ENCODE assay signal across 9 mouse cellular contexts in genomic region chr13:43558357-43558756, GRCm38 (mm10). TPM values are rescaled to one million over a fixed set of nuclear protein-coding genes. Genes with fewer than 3 reads are reported as not detected.
DNase-seq lines count a peak whose midpoint lies in the region; ATAC-seq and TF ChIP-seq lines count a peak whose summit lies in the region.
"Had no signal": no experiment of that assay in that cellular context is flagged by ENCODE, and none has a peak within 500 bp of the region (broad histone marks: within the 10 kb centered on the region; RNA-seq: fewer than 3 reads in every experiment).

No protein-coding gene starts in this region.

- no peak for TF ChIP-seq CTCF in left cerebral cortex, adult 2 months (IDR thresholded peaks at IDR 0.05)
- TF ChIP-seq CTCF in intestine, postnatal 0 days (IDR thresholded peaks at IDR 0.05; ENCODE audit: low read depth): no peak

- intact Hi-C loops in left cerebral cortex, adult 2 months (cut with DNase I): loop anchor here (5.0 kb wide), 1 partner anchor 386 kb away; the partner anchor contains the start of gene Tbc1d7

- no peak for ATAC-seq in embryonic facial prominence, embryonic 12.5 days (ENCODE audit: insufficient number of reproducible peaks, insufficient read depth, low FRiP score, low TSS enrichment)
- ATAC-seq in intestine, postnatal 0 days: no peak
- no peak for ATAC-seq in erythroblast, adult 5-6 weeks (replicated peaks; ENCODE audit: low FRiP score, poor library complexity, severe bottlenecking)

- peak overlapping the region; percentile 94; the same call in 1 of the 2 replicates for H3K4me2 ChIP-seq in embryonic facial prominence, embryonic 12.5 days (replicated peaks)
- peak overlapping the region; percentile 94 for H3K4me2 ChIP-seq in intestine, postnatal 0 days (replicated peaks; ENCODE audit: low read depth)
- peak overlapping the region; percentile 84 for H3K4me2 ChIP-seq in myocyte (ENCODE audit: low read depth)

- no peaks in the 10 kb centered on the region for H3K9me3 ChIP-seq in embryonic facial prominence, embryonic 12.5 days
- no peaks in the 10 kb centered on the region for H3K9me3 ChIP-seq in embryonic facial prominence, embryonic 10.5 days
- H3K9me3 ChIP-seq in intestine, postnatal 0 days (ENCODE audit: control insufficient read depth): no peaks in the 10 kb centered on the region

- peaks cover 12% of the 10 kb centered on the region for H3K79me2 ChIP-seq in myocyte (ENCODE audit: control insufficient read depth, insufficient read depth)

- H3K9ac ChIP-seq in embryonic facial prominence, embryonic 12.5 days: no peak overlapping the region
- no peak overlapping the region for H3K9ac ChIP-seq in intestine, postnatal 0 days (ENCODE audit: low read depth, low read length)

- no peak for TF ChIP-seq POLR2A in myocyte (IDR thresholded peaks at IDR 0.05; ENCODE audit: insufficient read length, low read depth)

- WGBS in embryonic facial prominence, embryonic 12.5 days: 89% methylated on average over 6 of the region's 6 CpGs
- whole genome bisulfite sequencing in embryonic facial prominence, embryonic 10.5 days: 89% methylated on average over 6 of the region's 6 CpGs
- 65% methylated on average over 6 of the region's 6 CpGs for WGBS in intestine, postnatal 0 days

- H3K36me3 ChIP-seq in embryonic facial prominence, embryonic 12.5 days: peaks cover 15% of the 10 kb centered on the region; the same call in 1 of the 2 replicates
- peaks cover 19% of the 10 kb centered on the region for H3K36me3 ChIP-seq in embryonic facial prominence, embryonic 10.5 days (replicated peaks)
- no peaks in the 10 kb centered on the region; the same call in 1 of the 2 replicates for H3K36me3 ChIP-seq in intestine, postnatal 0 days (ENCODE audit: control insufficient read depth, insufficient read depth)
- no peaks in the 10 kb centered on the region for H3K36me3 ChIP-seq in myocyte (ENCODE audit: control insufficient read depth, insufficient read depth)

- H3K4me1 ChIP-seq in embryonic facial prominence, embryonic 12.5 days: peaks cover 14% of the 10 kb centered on the region
- peaks cover 33% of the 10 kb centered on the region for H3K4me1 ChIP-seq in embryonic facial prominence, embryonic 10.5 days
- H3K4me1 ChIP-seq in intestine, postnatal 0 days (replicated peaks; ENCODE audit: control insufficient read depth, insufficient read depth, low read length): peaks cover 6% of the 10 kb centered on the region; the same call in 1 of the 2 replicates

- H3K27ac ChIP-seq in embryonic facial prominence, embryonic 12.5 days: no peak overlapping the region
- no peak overlapping the region for H3K27ac ChIP-seq in embryonic facial prominence, embryonic 10.5 days (replicated peaks)
- no peak overlapping the region for H3K27ac ChIP-seq in left cerebral cortex, adult 2 months
- no peak overlapping the region for H3K27ac ChIP-seq in intestine, postnatal 0 days (ENCODE audit: low read depth, low read length)

- H3ac ChIP-seq in myocyte (ENCODE audit: control insufficient read depth, insufficient read length): no peak overlapping the region

- no peaks in the 10 kb centered on the region for H3K27me3 ChIP-seq in embryonic facial prominence, embryonic 12.5 days
- peaks cover 38% of the 10 kb centered on the region for H3K27me3 ChIP-seq in embryonic facial prominence, embryonic 10.5 days (replicated peaks; ENCODE audit: low read depth, poor library complexity, severe bottlenecking)
- H3K27me3 ChIP-seq in intestine, postnatal 0 days (replicated peaks; ENCODE audit: control insufficient read depth, insufficient read depth, low read length): no peaks in the 10 kb centered on the region
- no peaks in the 10 kb centered on the region for H3K27me3 ChIP-seq in myocyte (ENCODE audit: control insufficient read depth, insufficient read depth, insufficient read length)

- DNase-seq in embryonic facial prominence, embryonic 10.5 days (ENCODE audit: low spot score): no peak
- DNase-seq in left cerebral cortex, adult 2 months (ENCODE audit: extremely low spot score in 1 of 2, low spot score in 2 of 2): no peak
- DNase-seq in left cerebral cortex, adult 11 months (ENCODE audit: low spot score): no peak
- DNase-seq in Muller cell, postnatal 12 days (ENCODE audit: inconsistent ontology term): no peak
- DNase-seq: cerebellum, postnatal 10 days had no signal

- no peak overlapping the region for H3K4me3 ChIP-seq in embryonic facial prominence, embryonic 12.5 days
- no peak overlapping the region; the same call in 1 of the 2 replicates for H3K4me3 ChIP-seq in embryonic facial prominence, embryonic 10.5 days
- H3K4me3 ChIP-seq in left cerebral cortex, adult 2 months: peak overlapping the region; percentile 71
- H3K4me3 ChIP-seq in intestine, postnatal 0 days (ENCODE audit: low read depth, low read length): no peak overlapping the region
- no peak overlapping the region for H3K4me3 ChIP-seq in myocyte

TF ChIP-seq in myocyte, 11 proteins besides CTCF, POLR2A, EP300 and RAD21:
- TF ChIP-seq USF1 (IDR thresholded peaks at IDR 0.05; ENCODE audit: low read depth) (no peak), TCF12 (IDR thresholded peaks at IDR 0.05; ENCODE audit: insufficient read depth, poor library complexity, severe bottlenecking) (no peak), SRF (IDR thresholded peaks at IDR 0.05; ENCODE audit: control insufficient read depth, insufficient read length, low read depth) (no peak), TCF3 (IDR thresholded peaks at IDR 0.05; ENCODE audit: insufficient read length, low read depth) (no peak), MYOD1 (IDR thresholded peaks at IDR 0.05; ENCODE audit: control insufficient read depth in 1 of 3, insufficient read length in 2 of 3, low read depth in 2 of 3) (no peak), CEBPB (IDR thresholded peaks at IDR 0.05; ENCODE audit: insufficient read depth, poor library complexity, severe bottlenecking) (no peak)

RNA-seq across cellular contexts. Expression of gene Mcur1, which starts 1.6 kb away (rescaled TPM):
- polyA plus RNA-seq in embryonic facial prominence, embryonic 12.5 days (2016; fragmentation: Nextera tagmentation; extraction: Ambion mirVana): 13.5 and 15.0 TPM in 2 replicates
- polyA plus RNA-seq in embryonic facial prominence, embryonic 10.5 days (2016; fragmentation: Nextera tagmentation; extraction: Ambion mirVana): 9.5 and 10.1 TPM in 2 replicates
- 10 to 100 TPM; 15.8 to 17.8 TPM for total RNA-seq in left cerebral cortex, adult 2 months (2021)
- 15.4 TPM in 2 replicates for polyA plus RNA-seq in intestine, postnatal 0 days (2015; fragmentation: Nextera tagmentation; extraction: Ambion mirVana)
- 5.7 TPM for polyA plus RNA-seq in myocyte (2012; fragmentation: generic; extraction: Trizol)
- 3.8 and 7.5 TPM in 2 replicates for total RNA-seq in erythroblast, adult 5-6 weeks (2015; ENCODE audit: low replicate concordance)
- 3.0 and 9.2 TPM in 2 replicates for total RNA-seq in erythroblast, adult 5-6 weeks (2017; ENCODE audit: low replicate concordance)

RNA-seq across cellular contexts. Expression of gene Rnf182, which starts 57.2 kb away (rescaled TPM):
- 11.6 and 12.0 TPM in 2 replicates for polyA plus RNA-seq in embryonic facial prominence, embryonic 12.5 days (2016; fragmentation: Nextera tagmentation; extraction: Ambion mirVana)
- polyA plus RNA-seq in embryonic facial prominence, embryonic 10.5 days (2016; fragmentation: Nextera tagmentation; extraction: Ambion mirVana): 5.3 and 7.1 TPM in 2 replicates
- total RNA-seq in left cerebral cortex, adult 2 months (2021): 1 to 10 TPM; 7.6 to 7.8 TPM
- 0.21 and 0.64 TPM in 2 replicates for polyA plus RNA-seq in intestine, postnatal 0 days (2015; fragmentation: Nextera tagmentation; extraction: Ambion mirVana)
- polyA plus RNA-seq in myocyte (2012; fragmentation: generic; extraction: Trizol): not detected
- not detected in 2 replicates for total RNA-seq in erythroblast, adult 5-6 weeks (2015; ENCODE audit: low replicate concordance)
- not detected in 2 replicates for total RNA-seq in erythroblast, adult 5-6 weeks (2017; ENCODE audit: low replicate concordance)
